Mouse (Mus musculus) large intestine, adult 2 months (tissue): ENCODE data around the gene Pet117. TPM values are rescaled to one million over a fixed set of nuclear protein-coding genes. Genes with fewer than 3 reads are reported as not detected.
"Not testable (repeated sequence)": the region's sequence is repeated elsewhere in the genome, so short reads cannot be mapped to it uniquely, and the experiment has no call there.

Experiments
- DNase-seq: peaks from one replicate; pipeline ENCODE4 v3.0.0-alpha.2; 2012; ENCODE audit warnings: low read depth, low spot score
- WGBS: fragments of 180-500 bp; shearing (Covaris S2); methylation state at CpG from one replicate; pipeline ENCODE4 v1.1.7; 2018; 5-methylcytosine and 5-hydroxymethylcytosine counted together
- polyA plus RNA-seq: library from polyadenylated mRNA; depleted of rRNA; stranded (reverse); fragments of >200 nt; gene quantifications from 2 replicates; pipeline ENCODE4 v1.2.3, GENCODE M21; 2012; rRNA removed

The Pet117 gene
- polyA plus RNA-seq, result not detected in 2 replicates

- WGBS, result 2% methylated on average over 38 of the region's 38 CpGs
- DNase-seq, result peak; percentile 95
These were observed at the start of gene Pet117, which contains the start of gene Kat14 for GRCm38 (mm10) chr2:144368400-144369019. TSS of gene Pet117 (plus strand) at chr2:144368996. TSS of gene Kat14 (plus strand) at chr2:144368983.

- no peak for DNase-seq
- 72% methylated on average over 3 of the region's 3 CpGs for WGBS
These were observed 44.6 kb upstream of the Pet117 start for GRCm38 (mm10) chr2:144324218-144324617.

- DNase-seq, result no peak
- WGBS, result 20% methylated on average over 10 of the region's 10 CpGs
These were observed 39.3 kb upstream of the Pet117 start for GRCm38 (mm10) chr2:144329451-144329850.

GRCm38 (mm10) chr2:144329937-144330336 lies 38.9 kb upstream of the Pet117 start:
- 17% methylated on average over 10 of the region's 10 CpGs for WGBS
- DNase-seq, result no peak

- WGBS, result under 1% methylated on average over 38 of the region's 41 CpGs
These were observed 38.3 kb upstream of the Pet117 start for GRCm38 (mm10) chr2:144330352-144330959.

GRCm38 (mm10) chr2:144330960-144331371 lies 37.8 kb upstream of the Pet117 start:
- WGBS, result under 1% methylated on average over 50 of the region's 50 CpGs
- DNase-seq, result no peak

More at GRCm38 (mm10) chr2:144330352-144330959, 38.3 kb upstream of the Pet117 start:
- no peak for DNase-seq

- DNase-seq, result no peak
- WGBS, result under 1% methylated on average over 62 of the region's 62 CpGs
These were observed 37.1 kb upstream of the Pet117 start, which contains the start of gene Ovol2 for GRCm38 (mm10) chr2:144331401-144332302. TSS of gene Ovol2 (minus strand) at chr2:144332146.

GRCm38 (mm10) chr2:144332486-144332885 lies 36.3 kb upstream of the Pet117 start:
- WGBS, result 9% methylated on average over 9 of the region's 9 CpGs
- DNase-seq, result no peak

- WGBS, result 10% methylated on average over 28 of the region's 28 CpGs
- no peak for DNase-seq
These were observed 35.5 kb upstream of the Pet117 start for GRCm38 (mm10) chr2:144333138-144333842.

- 43% methylated on average over 3 of the region's 3 CpGs for WGBS
- no peak for DNase-seq
These were observed 31.6 kb upstream of the Pet117 start for GRCm38 (mm10) chr2:144337230-144337629.

- no peak for DNase-seq
- whole genome bisulfite sequencing, result 75% methylated on average over 8 of the region's 8 CpGs
These were observed 31.1 kb upstream of the Pet117 start for GRCm38 (mm10) chr2:144337701-144338100.

- 83% methylated on average over 6 of the region's 6 CpGs for WGBS
- DNase-seq, result not testable (repeated sequence)
These were observed 30.6 kb upstream of the Pet117 start for GRCm38 (mm10) chr2:144338149-144338548.

GRCm38 (mm10) chr2:144343158-144343557 lies 25.6 kb upstream of the Pet117 start:
- no peak for DNase-seq
- 19% methylated on average over 4 of the region's 4 CpGs for WGBS

- DNase-seq, result no peak
- 79% methylated on average over 3 of the region's 3 CpGs for WGBS
These were observed 20.3 kb upstream of the Pet117 start for GRCm38 (mm10) chr2:144348525-144348924.

- whole genome bisulfite sequencing, result 51% methylated on average over 11 of the region's 11 CpGs
These were observed 16.0 kb upstream of the Pet117 start for GRCm38 (mm10) chr2:144352843-144353242.

GRCm38 (mm10) chr2:144369020-144369421 lies 225 bp downstream of the Pet117 start:
- DNase-seq, result no peak
- under 1% methylated on average over 39 of the region's 43 CpGs for WGBS

More at GRCm38 (mm10) chr2:144352843-144353242, 16.0 kb upstream of the Pet117 start:
- no peak for DNase-seq

GRCm38 (mm10) chr2:144369511-144369910 lies 715 bp downstream of the Pet117 start:
- no peak for DNase-seq
- under 1% methylated on average over 12 of the region's 12 CpGs for WGBS

GRCm38 (mm10) chr2:144371566-144371965 lies 2.8 kb downstream of the Pet117 start:
- WGBS, result 90% methylated on average over 4 of the region's 4 CpGs
- DNase-seq, result no peak

GRCm38 (mm10) chr2:144373063-144373462 lies 4.3 kb downstream of the Pet117 start:
- 92% methylated on average over 9 of the region's 9 CpGs for WGBS

More at GRCm38 (mm10) chr2:144373063-144373462, 4.3 kb downstream of the Pet117 start:
- DNase-seq, result no peak
